Mouse (Mus musculus) hindbrain, embryonic 16.5 days (tissue): ENCODE results near the gene Ndufb3. TPM values are rescaled to one million over a fixed set of nuclear protein-coding genes. Genes with fewer than 3 reads are reported as not detected.

ENCODE experiments used
- ATAC-seq: fragments of 200-750 bp; cut with Nextera tagmentation; 2 replicates; pipeline ENCODE4 v1.8.0; 2017; ENCODE audit warnings: moderate TSS enrichment, moderate library complexity
- H3K27ac ChIP-seq: fragments of 300-500 bp; sonication (generic); 2 replicates; pipeline ENCODE4 v1.5.1; 2014; ENCODE audit warnings: low read depth, mild to moderate bottlenecking, control low read depth, low read length, moderate library complexity
- H3K27me3 ChIP-seq: fragments of 300-500 bp; sonication (generic); replicated peaks from 2 replicates; pipeline ENCODE4 v1.6.1; 2014; ENCODE audit warnings: low read length; ENCODE audit not compliant: control insufficient read depth, insufficient read depth
- H3K36me3 ChIP-seq: fragments of 300-500 bp; sonication (generic); 2 replicates; pipeline ENCODE4 v1.6.1; 2014; ENCODE audit warnings: mild to moderate bottlenecking, low read length, moderate library complexity, mixed read lengths; ENCODE audit not compliant: control insufficient read depth, insufficient read depth
- H3K4me1 ChIP-seq: fragments of 300-500 bp; sonication (generic); 2 replicates; pipeline ENCODE4 v1.6.1; 2014; ENCODE audit warnings: low read depth, low read length; ENCODE audit not compliant: control insufficient read depth, insufficient read depth
- H3K4me2 ChIP-seq: fragments of 300-500 bp; sonication (generic); 2 replicates; pipeline ENCODE4 v1.6.1; 2014; ENCODE audit warnings: mild to moderate bottlenecking, low read length, control low read depth, moderate library complexity
- H3K4me3 ChIP-seq: fragments of 300-500 bp; sonication (generic); 2 replicates; pipeline ENCODE4 v1.5.1; 2014; ENCODE audit warnings: mild to moderate bottlenecking, low read length, control low read depth, moderate library complexity
- H3K9ac ChIP-seq: fragments of 300-500 bp; sonication (generic); 2 replicates; pipeline ENCODE4 v1.6.1; 2014; ENCODE audit warnings: low read depth, mild to moderate bottlenecking, control low read depth, low read length, moderate library complexity
- H3K9me3 ChIP-seq: fragments of 300-500 bp; sonication (generic); 2 replicates; pipeline ENCODE4 v1.6.1; 2014; ENCODE audit warnings: mild to moderate bottlenecking, low read length, moderate library complexity; ENCODE audit not compliant: control insufficient read depth
- WGBS: fragments of 180-500 bp; shearing (Covaris S2); extraction: QIAGEN DNeasy Blood & Tissue Kit; methylation state at CpG from one replicate; pipeline ENCODE4 v1.1.7; 2014; 5-methylcytosine and 5-hydroxymethylcytosine counted together
- polyA plus RNA-seq: library from polyadenylated mRNA; unstranded; fragments of >200 nt; fragmentation: Nextera tagmentation; extraction: Ambion mirVana; gene quantifications from 2 replicates; pipeline ENCODE4 v1.2.1, GENCODE M21; 2015

Ndufb3 gene
- polyA plus RNA-seq, 1 experiment from 2014 or later = 196 TPM

GRCm38 (mm10) chr1:58613786-58614185 is 27.6 kb downstream of the Ndufb3 start:
- H3K27ac ChIP-seq = no peak overlapping the region
- H3K27me3 ChIP-seq = no peaks in the 10 kb centered on the region
- WGBS = 88% methylated on average over 6 of the region's 6 CpGs
- no peak overlapping the region for H3K4me3 ChIP-seq
- no peaks in the 10 kb centered on the region for H3K36me3 ChIP-seq
- H3K9me3 ChIP-seq = no peaks in the 10 kb centered on the region
- H3K9ac ChIP-seq = no peak overlapping the region
- H3K4me1 ChIP-seq = no peaks in the 10 kb centered on the region
- no peak overlapping the region for H3K4me2 ChIP-seq
- no peak for ATAC-seq

DNA sequence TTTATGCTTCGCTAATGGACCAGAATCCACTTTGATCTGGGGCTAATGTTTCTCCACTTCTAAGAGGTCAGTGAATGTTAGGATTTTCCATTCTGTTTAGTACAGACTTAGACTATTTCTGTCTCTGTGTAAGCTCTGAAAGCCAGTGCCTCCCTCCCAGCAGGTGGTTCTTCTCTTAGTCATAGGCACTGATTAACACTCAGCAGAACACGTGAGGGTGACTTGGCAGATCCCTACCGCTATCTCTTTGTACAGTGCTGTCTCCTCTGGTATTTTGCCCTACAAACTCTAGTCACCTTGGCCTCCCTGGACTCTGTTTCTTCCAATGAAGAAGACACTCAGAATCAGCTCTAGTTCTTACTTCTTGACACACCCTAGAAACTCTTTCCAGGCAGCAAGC is 28.2 kb downstream of the Ndufb3 start:
- Histone ChIP-seq H3K9ac (no peak overlapping the region), H3K4me2 (no peak overlapping the region), H3K9me3 (no peaks in the 10 kb centered on the region), H3K36me3 (no peaks in the 10 kb centered on the region), H3K4me3 (no peak overlapping the region), H3K4me1 (no peaks in the 10 kb centered on the region), H3K27ac (no peak overlapping the region), H3K27me3 (no peaks in the 10 kb centered on the region)
- ATAC-seq = no peak
- 77% methylated on average over 3 of the region's 3 CpGs for WGBS

- H3K9me3 ChIP-seq = no peaks in the 10 kb centered on the region
- H3K4me3 ChIP-seq = no peak overlapping the region
- WGBS = 81% methylated on average over 4 of the region's 4 CpGs
- H3K27me3 ChIP-seq = no peaks in the 10 kb centered on the region
- no peak overlapping the region for H3K27ac ChIP-seq
- no peaks in the 10 kb centered on the region for H3K36me3 ChIP-seq
- no peak overlapping the region for H3K9ac ChIP-seq
- no peak overlapping the region for H3K4me2 ChIP-seq
- H3K4me1 ChIP-seq = no peaks in the 10 kb centered on the region
- ATAC-seq = no peak
These were observed 29.0 kb downstream of the Ndufb3 start for GRCm38 (mm10) chr1:58615146-58615545.

DNA sequence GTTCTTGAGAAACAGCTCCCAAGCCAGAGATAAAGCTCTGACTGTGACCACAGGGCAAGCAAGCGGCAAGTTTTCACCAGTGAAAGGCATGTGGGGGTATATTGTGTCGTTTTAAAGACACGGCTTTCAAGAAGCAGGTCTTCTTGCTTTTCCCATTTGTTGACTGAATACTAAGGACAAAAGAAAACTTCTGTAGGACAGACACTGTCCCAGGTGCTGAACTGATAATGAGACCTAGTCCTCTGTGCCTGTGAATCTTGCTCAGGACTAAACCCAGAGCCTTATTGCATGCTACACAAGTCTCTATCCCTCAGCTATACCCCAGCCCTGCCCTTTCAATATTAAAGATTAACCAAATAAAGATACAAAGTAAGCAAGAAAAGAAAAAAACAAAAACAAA is 30.0 kb downstream of the Ndufb3 start:
- Histone ChIP-seq H3K4me3 (no peak overlapping the region), H3K4me1 (no peaks in the 10 kb centered on the region), H3K9me3 (no peaks in the 10 kb centered on the region), H3K9ac (no peak overlapping the region), H3K27me3 (no peaks in the 10 kb centered on the region), H3K4me2 (no peak overlapping the region), H3K27ac (no peak overlapping the region), H3K36me3 (no peaks in the 10 kb centered on the region)
- ATAC-seq = no peak
- WGBS = 68% methylated on average over 3 of the region's 3 CpGs

DNA sequence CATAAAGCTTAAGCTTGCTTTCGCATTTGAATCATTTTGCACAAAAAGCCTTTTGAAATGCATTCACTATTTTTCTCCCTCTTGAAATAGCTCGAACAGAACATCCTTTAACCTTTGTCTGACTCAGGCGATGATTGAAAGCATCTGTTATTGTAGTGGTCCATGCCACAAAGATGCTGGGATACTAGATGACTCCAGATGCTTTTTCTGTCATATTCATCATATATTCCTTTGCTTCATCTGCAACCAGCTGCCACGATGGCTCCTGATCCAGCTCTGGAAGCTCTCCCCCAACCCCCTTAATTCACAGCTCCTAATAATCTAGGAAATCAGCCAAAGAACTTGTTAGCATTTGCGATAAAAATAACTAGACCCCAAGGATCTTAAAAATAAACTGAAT is 30.9 kb downstream of the Ndufb3 start:
- no peak overlapping the region for H3K27ac ChIP-seq
- 46% methylated on average over 5 of the region's 5 CpGs for whole genome bisulfite sequencing
- H3K9me3 ChIP-seq = no peaks in the 10 kb centered on the region
- no peak for ATAC-seq
- H3K4me1 ChIP-seq = no peaks in the 10 kb centered on the region
- no peak overlapping the region for H3K4me3 ChIP-seq
- H3K9ac ChIP-seq = no peak overlapping the region
- H3K36me3 ChIP-seq = no peaks in the 10 kb centered on the region
- no peak overlapping the region for H3K4me2 ChIP-seq
- no peaks in the 10 kb centered on the region for H3K27me3 ChIP-seq

DNA sequence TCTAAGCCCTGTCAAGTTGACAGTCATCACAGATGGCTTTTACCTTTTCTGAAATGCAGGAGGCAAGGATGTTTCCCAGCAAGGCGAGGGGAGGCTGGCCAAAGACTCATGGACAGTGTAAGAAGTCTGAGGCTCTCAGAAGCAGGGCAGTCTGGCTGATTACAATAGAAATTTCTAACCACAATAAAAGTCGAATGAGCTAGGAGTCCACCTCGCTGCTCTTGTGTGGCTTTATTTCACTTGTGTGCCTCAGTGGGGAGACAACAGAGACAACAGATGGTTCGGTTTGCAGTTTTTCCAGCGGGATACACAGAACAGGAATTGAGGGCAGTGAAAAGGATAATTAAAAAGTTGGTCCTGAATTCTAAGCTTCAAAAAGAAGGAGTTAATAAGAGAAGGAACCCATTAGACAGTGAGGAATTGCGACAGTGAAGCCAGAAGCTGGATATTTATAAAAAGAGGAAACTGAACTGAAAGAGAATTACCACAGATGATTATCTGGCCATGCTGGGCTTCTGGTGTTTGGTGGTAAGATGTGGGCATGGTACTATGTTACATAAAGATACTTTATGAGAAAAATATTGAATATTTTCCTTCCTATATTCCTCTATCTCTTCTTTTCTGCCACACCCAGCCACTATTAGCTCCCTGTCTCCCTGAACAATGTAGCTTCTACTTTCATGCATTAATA is 31.9 kb downstream of the Ndufb3 start:
- H3K9ac ChIP-seq = no peak overlapping the region
- H3K4me2 ChIP-seq = no peak overlapping the region
- no peaks in the 10 kb centered on the region for H3K27me3 ChIP-seq
- H3K9me3 ChIP-seq = no peaks in the 10 kb centered on the region
- no peak overlapping the region for H3K4me3 ChIP-seq
- no peaks in the 10 kb centered on the region for H3K4me1 ChIP-seq
- no peak overlapping the region for H3K27ac ChIP-seq
- no peak for ATAC-seq
- H3K36me3 ChIP-seq = no peaks in the 10 kb centered on the region
- WGBS = 72% methylated on average over 6 of the region's 6 CpGs

DNA sequence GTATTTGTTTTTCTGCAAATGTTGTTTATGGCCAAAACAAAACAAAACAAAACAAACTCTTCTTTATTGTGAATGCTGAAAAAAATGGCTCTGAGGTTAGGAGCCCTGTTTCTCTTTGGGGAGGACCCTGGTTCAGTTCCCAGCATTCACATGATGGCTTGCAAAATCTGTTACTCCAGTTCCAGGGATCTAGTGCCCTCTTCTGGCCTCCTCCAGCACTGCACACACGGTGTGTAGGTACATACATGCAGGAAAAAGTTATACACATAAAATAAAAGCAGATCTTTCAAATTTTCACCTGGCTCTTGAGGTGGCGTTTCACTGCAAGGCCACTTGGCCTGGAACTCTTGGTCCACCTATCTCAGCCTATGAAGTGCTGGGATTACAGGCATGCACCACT is 32.6 kb downstream of the Ndufb3 start:
- WGBS = 94% methylated on average over 2 of the region's 2 CpGs
- ATAC-seq = no peak
- H3K9me3 ChIP-seq = no peaks in the 10 kb centered on the region

GRCm38 (mm10) chr1:58621251-58621650 is 35.1 kb downstream of the Ndufb3 start:
- Histone ChIP-seq H3K27me3 (no peaks in the 10 kb centered on the region), H3K4me3 (no peak overlapping the region), H3K9me3 (no peaks in the 10 kb centered on the region), H3K36me3 (no peaks in the 10 kb centered on the region), H3K4me2 (no peak overlapping the region), H3K27ac (no peak overlapping the region), H3K9ac (no peak overlapping the region), H3K4me1 (no peaks in the 10 kb centered on the region)
- no peak for ATAC-seq
- WGBS = 80% methylated on average over 3 of the region's 3 CpGs

More for the DNA sequence above, 32.6 kb downstream of the Ndufb3 start:
- no peaks in the 10 kb centered on the region for H3K4me1 ChIP-seq
- H3K27ac ChIP-seq = no peak overlapping the region
- no peak overlapping the region for H3K9ac ChIP-seq
- H3K36me3 ChIP-seq = no peaks in the 10 kb centered on the region
- H3K4me2 ChIP-seq = no peak overlapping the region
- no peak overlapping the region for H3K4me3 ChIP-seq
- no peaks in the 10 kb centered on the region for H3K27me3 ChIP-seq

GRCm38 (mm10) chr1:58621996-58622748 is 36.0 kb downstream of the Ndufb3 start:
- no peak overlapping the region for H3K4me3 ChIP-seq
- peak; percentile 67; the same call in 1 of the 2 replicates for ATAC-seq
- no peak overlapping the region for H3K9ac ChIP-seq
- WGBS = 70% methylated on average over 7 of the region's 7 CpGs
- no peaks in the 10 kb centered on the region for H3K36me3 ChIP-seq
- no peaks in the 10 kb centered on the region for H3K4me1 ChIP-seq
- no peak overlapping the region for H3K4me2 ChIP-seq
- no peak overlapping the region for H3K27ac ChIP-seq
- no peaks in the 10 kb centered on the region for H3K9me3 ChIP-seq
- H3K27me3 ChIP-seq = no peaks in the 10 kb centered on the region
